Mouse (Mus musculus) c-Kit-positive CD71-negative TER-119-negative erythroid progenitor cells, embryonic 14.5 days (primary cell): Measurements from ENCODE around the gene Tulp2.
A peak's percentile ranks its signal among the peaks of the same experiment; 100 is the strongest.
"Not testable (repeated sequence)": the region's sequence is repeated elsewhere in the genome, so short reads cannot be mapped to it uniquely, and the experiment has no call there.

Experiments
- DNase-seq: peaks from one replicate; pipeline ENCODE4 v3.0.0-alpha.2; 2013; ENCODE audit warnings: low read depth

The Tulp2 gene

DNA sequence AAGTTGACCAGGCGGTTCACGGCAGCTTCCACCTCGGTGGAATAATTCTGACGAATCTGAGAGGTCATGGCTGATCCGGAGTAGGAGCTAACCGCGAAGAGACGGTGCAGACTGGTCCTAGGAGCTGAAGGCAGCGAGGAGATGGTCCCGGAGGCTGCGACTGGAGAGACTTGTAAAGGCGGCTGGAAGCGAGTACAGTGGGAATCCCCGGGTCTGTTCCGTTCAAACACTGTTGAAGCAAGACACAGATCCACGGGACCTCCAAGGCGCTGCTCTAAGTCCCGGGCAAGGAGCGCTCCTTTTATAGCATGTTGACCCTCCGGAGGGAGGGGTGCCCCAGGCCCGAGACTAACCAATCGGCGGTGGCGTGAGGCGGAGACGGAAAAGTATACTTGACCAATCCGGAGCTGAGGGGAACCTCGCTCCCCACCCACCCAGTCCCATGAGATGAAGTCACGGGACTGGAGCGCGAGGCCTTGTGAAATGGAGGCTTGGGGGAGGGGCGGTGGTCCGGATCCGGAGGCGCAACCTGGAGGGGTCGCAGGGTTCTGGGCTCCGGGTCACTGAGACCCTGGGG is 22.0 kb upstream of the Tulp2 start, which contains the start of gene Ftl1:
Gene Ftl1, minus strand, starts transcription at position 321 of the 577 bp plus-strand sequence.
- peak; percentile 96 for DNase-seq

DNA sequence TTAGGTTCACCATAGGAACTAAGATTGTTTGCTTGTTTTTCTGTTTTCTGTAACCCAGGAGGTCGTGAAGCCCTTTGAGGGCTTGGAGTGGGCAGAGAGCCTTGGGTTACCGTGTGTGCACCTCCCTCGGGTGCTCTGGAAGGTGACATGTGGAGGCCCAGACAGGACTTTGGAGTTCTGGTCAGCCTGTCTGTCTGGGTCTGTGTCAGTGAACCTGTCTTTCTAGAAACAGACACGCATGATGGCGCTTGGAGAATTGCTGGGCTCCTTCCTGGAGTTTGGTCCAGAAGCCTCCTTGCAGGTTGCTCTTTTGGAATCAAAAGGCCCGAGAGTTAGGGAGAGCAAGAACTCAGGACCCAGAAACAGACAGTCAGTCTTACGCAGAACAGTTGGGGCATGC is 21.3 kb upstream of the Tulp2 start:
- DNase-seq: no peak

DNA sequence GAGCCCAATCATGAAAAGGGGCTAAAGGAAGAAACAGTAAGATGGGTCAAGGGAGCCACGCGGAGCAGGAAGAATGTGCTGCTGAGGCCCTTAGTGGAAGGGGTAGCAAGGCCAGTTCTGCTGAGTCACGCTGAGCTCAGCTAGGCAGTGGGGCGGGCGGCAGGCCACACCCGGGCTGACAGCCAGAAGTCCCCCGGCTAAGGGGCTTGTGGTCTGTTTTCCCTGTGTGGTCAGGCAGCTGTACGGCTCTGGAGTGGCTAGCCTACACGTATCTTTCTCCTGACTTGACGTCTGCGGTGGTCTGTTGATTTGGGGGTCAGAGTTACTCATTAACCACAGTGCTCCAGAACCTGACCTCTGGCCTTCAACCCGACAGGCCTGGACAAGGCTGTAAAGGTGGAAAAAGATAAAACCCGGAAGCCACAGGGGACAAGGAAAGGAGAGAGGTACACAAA is 20.8 kb upstream of the Tulp2 start:
- peak; percentile 62 for DNase-seq

DNA sequence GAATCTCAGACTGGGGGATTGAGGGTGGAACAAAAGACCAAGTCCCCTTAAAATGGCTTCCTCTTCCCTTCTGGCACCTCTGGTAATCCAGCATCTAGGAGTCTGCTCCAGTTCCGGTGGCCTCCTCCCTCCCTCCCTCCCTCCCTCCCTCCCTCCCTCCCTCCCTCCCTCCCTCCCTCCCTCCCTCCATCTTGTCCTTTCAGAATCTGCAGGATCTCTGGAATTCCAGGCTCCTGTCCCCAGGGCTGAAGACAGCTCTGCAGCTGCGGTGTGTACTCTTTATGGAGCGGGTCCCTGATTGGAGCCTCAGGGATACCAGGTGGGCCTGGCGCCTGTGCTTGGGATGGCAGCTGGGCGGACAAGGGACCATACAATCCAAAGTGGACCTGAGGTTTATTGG is 20.4 kb upstream of the Tulp2 start:
- DNase-seq: no peak

DNA sequence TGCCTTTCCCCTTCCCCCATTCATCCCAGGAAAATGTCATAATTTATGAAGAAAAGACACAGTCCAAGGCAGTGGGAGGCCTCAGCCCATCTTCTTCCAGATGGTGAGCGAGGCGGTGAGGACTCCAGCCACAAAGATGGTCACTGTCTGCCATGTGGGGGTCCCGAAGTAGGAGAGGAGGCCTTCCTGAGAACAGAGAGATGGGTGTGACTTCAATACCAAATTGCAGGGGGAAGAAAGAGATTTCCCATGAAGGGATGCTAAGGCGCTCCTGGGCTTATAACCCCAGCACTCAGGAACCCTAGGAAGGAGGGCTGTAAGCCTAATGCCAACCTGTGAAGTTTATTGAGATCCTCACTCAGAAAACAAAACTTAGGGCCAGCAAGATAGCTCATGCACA is 19.9 kb upstream of the Tulp2 start:
- DNase-seq: no peak

DNA sequence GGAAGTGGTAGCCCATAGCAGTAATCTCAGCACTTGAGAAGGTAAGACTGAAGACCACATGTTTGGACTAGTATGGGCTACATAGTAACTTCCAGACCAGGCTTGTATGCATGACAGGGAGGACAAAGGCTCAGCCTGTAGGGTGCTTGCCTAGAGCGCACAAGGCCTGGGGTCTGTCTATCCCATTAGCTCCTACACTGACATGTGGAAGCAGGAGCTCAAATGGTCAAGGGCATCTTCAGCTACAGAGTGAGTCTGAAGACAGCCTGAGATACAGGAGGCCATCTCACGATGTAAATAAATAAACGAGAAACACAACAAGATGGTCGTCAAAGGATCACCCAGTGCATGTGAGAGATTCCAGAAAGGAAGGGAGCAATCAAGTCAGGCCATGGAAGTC is 19.4 kb upstream of the Tulp2 start:
- DNase-seq: no peak

DNA sequence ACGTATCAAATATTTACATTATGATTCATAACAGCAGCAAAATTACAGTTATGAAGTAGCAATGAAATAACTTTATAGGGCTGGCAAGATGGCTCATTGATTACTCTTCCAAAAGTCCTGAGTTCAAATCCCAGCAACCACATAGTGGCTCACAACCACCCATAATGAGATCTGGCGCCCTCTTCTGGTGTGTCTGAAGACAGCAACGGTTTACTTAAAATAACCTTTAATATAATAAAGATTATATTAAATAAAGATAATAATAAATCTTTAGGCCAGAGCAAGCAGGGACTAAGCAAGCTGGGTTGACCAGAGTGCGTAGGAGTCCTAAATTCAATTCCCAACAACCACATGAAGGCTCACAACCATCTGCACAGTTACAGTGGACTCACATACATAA is 18.8 kb upstream of the Tulp2 start:
- DNase-seq: not testable (repeated sequence)

DNA sequence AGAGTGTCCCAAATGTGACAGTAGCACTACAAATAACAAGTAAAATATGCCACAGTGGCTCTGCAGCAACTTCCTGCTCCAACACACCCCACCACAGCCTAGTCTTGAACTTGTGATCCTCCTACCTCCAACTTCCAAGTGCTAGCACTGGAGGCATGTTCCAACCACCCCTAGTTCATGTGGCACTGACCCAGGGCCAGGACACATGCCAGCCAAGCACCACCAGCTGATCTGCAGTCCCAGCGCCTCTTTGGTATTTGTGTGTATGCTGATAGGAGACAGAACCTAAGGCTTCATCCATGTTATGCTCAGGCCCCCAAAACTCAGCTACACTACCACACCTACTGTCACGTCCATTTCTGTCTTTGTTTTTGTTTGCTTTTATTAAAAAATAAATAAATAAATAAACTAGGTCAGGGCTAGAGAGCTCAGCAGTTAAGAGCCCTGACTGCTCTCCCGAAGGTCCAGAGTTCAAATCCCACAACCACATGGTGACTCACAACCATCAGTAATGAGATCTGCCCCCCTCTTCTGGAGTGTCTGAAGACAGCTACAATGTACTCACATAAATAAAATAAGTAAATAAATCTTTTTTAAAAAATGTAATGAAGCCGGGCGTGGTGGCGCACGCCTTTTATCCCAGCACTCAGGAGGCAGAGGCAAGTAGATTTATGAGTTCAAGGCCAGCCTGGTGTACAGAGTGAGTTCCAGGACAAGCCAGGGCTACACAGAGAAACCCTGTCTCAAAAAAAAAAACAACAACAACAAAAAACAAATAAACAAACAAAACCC is 17.5 kb upstream of the Tulp2 start:
- DNase-seq: no peak

DNA sequence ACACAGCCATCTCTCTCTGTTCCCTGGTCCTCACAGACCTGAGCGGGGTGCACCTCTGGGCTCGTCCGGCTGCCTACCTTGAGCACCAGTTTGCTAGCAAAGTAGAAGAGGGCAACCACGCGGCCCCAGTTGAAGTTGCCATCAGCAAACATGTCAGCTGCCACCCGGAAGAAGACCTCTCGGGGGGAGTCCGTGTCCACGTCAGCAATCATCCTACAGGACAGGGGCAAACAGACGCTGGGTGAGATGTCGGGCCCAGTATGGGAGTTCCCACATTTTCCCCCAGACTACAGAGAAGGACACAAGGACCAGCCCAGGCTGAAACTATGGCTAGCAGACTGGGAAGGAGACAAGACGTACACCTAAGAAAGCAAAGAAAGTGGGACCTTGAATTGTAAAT is 16.6 kb upstream of the Tulp2 start:
- no peak for DNase-seq

DNA sequence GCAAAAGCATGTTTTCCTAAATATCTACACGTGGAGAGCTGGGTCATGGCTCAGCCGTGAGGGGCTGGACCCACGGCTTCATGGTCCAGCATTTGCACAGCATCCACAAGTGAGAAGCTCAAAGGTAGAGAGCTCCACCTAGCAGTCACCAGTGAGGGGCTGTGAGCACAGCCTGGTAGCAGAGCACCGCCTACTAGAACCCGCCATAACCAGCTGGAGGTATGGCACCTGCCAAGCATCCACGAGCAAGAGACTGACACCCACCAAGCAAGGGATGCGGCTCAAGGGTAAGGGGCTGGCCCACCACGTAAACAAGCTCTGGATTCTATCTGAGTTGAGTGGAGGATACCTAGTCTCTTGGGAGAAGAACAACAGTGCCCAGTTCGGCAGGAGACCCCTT is 16.1 kb upstream of the Tulp2 start:
- no peak for DNase-seq

DNA sequence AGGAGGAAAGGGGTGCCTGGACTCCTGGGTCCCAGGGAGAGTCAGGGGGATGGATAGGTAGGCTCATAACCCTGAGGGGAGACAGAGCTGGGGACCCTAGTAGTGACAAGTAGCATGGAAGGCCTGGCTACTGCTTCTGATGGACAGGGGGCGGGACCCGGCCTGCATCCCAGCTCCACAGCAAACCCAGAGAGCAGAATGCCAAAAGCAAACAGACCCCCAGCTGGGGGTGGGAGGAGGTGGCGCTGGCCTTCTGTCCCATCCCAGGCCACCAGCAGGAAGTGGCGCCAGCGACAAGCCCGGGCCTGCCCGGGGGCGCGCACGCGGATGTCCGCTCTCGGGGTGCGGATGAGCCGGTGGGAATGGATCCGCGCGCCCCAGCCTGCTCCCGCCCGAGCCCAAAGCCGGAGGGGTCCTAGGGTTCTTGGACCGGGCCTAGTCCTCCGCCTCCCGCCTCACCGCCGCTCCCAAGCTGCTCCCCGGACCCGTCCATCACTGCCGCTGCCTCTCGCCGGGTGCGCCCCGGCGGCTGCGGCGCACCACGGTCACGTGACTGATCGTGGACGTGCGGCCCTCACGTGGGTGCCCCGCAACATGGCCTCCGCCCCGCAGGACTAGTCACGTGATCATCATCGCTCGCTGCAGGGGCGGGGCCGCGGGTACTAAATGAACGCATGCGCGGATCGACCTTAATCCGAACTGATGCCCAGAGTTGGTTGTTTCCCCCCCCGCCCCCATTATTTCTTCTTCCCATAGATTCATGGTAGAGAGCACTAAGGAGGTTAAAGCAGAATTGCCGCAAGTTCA is 15.2 kb upstream of the Tulp2 start, which contains the start of gene Bax:
Gene Bax, minus strand, starts transcription at position 616 of the 807 bp plus-strand sequence.
- peak; percentile 83 for DNase-seq

DNA sequence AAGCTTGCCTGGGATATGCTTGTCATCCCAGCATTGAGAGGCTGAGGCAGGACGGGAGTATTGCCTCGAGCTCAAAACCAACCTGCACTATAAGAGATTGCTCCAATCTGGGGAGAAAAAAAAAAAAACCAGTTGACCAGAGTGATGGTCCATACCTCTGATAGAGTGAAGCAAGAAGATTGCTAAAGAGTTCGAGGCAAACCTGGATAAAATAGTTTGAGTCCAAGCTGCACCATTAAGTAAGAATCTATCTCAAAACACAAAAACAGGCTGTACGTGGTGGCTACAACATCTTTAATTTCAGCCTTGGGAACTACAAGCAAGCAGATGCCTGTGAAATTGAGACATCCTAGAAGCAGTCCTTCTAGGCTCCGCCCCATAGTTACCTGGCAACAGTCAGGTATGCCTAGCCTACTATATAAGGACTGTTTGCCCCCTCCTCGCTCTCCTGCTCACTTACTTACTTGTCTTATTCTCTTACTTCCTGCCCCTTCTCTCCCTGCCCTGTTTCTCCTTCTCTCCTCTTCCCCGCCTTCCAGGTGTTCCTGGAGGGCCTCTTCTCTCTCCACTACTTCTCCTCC is 14.5 kb upstream of the Tulp2 start:
- no peak for DNase-seq

DNA sequence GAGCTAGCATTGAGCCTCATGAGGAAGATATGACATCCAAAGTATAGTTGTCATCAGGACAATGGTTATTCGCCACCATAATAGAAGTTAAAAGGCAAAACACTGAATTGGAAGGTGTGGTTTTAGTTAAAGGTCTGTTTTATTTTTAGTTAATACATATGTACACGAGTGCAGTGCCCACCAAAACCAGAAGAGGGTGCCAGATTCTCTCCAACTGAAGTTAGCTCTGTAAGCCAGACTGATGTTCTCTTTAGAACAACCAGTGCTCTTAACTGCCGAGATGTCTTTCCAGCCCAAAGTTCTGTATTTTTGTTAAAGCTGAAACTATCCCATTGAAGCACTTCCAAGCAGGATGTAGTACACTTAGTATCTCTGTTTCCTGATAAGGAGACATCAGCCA is 10.8 kb upstream of the Tulp2 start:
- DNase-seq: peak; percentile 72

DNA sequence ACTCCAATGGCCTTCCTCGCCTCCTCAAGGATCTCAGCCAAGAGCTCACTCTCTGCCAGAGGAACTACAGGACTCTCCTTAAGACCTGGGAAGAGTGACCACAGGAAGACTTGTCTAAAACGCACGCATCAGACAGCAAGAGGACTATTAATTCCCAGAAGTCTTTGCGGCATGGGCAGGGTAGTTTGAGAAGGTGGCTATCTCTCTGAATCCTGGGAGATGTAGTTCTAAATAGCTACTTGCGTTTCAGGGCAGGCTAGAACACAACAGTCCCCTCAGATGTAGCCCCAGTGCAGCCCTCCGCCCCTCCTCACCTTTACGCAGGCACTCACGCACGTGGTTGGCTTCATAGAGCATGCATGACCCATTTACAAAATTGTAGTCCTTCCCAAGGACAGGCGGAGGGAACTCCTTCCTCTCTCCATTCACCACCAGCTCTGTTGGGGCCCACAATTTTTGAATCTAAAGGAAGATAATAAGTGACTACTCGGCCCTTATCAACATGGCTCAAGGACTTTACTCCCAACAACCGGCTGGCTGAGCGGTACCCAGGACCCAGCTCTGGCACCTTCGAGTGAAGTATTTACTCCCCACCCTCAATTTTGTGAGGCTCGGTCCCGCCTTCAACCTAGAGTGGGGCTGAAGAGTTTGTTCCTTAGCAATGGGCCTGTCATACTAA is 6.2 kb upstream of the Tulp2 start:
- DNase-seq: no peak

DNA sequence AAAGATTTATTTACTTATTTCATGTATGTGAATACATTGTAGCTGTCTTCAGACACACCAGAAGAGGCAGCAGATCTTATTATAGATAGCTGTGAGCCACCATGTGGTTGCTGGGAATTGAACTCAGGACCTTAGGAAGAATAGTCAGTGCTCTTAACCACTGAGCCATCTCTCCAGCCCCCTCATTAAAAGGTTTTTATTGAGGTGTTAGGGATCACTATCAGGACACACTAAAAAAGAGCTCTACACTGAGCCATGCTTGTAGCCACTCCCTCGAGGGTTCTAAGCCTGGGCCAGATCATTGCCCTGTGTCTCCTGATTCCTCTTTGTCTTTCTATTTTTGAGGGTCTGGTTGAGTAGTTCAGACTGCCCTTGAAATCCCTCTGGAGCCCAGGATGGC is 5.2 kb upstream of the Tulp2 start:
- no peak for DNase-seq

DNA sequence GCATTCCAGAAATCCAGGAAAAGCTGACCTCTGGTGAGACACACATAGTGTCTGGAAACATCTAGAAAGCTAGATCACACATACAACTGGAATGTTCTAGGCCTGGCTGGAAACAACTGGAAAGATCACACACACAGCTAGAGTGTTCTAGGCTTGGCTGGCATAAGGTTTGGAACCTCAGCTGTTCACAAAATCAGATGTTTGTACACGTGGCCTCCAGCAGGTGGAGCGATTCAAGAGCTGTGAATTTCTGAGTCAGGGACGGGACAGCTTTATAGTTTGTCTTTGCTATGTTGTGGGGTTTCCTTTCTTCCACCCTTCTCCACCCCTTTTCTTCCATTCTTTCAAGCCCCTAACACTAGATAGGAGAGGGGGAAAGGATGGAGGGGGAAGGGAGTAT is 4.7 kb upstream of the Tulp2 start:
- no peak for DNase-seq

DNA sequence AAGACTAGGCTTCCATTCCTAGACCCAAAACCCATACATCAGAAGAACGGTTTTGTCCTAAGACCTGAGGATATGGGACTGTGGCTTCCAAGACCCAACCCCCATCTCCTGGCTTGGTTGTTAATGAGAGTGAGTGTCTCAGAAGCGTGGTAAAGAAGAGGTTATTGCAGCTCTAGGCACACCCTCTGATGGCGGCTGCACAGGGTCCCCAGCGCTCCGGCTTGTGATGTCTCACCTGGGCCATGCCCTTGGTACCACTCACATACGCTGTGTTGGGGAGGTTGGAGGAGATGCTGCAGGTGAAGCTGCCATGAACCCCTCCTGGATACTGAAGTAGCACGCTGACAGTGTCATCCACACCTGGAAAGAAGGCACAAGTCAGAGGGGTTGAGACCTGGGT is 2.9 kb upstream of the Tulp2 start:
- DNase-seq: no peak

DNA sequence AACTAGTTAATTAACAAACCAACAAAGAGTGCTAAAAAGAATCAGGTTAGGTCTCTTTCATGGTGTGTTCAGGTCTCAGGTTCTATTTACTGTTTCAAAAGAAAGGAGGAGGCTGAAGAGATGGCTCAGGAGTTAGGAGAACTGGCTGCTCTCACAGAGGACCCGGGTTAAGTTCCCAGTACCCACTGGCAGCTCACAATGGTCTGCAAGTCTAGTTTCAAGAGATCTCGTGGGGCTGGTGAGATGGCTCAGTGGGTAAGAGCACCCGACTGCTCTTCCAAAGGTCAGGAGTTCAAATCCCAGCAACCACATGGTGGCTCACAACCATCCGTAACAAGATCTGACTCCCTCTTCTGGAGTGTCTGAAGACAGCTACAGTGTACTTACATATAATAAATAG is 1.4 kb upstream of the Tulp2 start:
- DNase-seq: not testable (repeated sequence)

DNA sequence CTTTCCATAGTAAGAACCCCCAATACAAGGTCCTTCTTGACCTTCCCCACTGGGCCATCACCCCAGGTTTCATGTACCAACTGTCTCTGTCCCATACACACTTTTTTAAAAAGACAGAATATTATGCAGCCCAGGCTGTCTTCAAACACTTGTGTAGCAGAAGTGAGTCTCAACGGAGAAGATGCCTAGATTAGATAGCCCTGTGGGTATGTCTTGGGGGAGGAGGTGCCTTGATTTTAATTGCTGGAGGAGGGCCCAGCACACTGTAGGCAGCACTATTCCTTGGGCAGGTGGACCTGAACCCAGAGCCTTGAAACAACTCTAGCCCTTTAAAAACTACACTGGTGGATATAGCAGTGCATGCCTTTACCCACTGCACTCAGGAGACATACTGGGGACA is 489 bp downstream of the Tulp2 start:
- DNase-seq: no peak

DNA sequence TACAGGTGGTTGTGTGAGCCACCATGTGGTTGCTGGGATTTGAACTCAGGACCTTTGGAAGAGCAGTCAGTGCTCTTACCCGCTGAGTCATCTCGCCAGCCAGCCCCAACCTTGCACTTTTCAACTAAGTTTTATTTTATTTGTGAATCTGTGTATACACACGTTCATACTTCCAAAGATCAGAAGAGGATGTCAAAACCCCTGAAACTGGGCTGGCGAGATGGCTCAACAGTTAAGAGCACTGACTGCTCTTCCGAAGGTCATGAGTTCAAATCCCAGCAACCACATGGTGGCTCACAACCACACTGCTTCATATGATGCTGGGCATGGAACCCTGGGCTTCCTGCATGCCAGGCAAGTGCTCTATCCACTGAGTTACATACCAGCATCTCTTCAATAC is 3.3 kb downstream of the Tulp2 start:
- DNase-seq: not testable (repeated sequence)

DNA sequence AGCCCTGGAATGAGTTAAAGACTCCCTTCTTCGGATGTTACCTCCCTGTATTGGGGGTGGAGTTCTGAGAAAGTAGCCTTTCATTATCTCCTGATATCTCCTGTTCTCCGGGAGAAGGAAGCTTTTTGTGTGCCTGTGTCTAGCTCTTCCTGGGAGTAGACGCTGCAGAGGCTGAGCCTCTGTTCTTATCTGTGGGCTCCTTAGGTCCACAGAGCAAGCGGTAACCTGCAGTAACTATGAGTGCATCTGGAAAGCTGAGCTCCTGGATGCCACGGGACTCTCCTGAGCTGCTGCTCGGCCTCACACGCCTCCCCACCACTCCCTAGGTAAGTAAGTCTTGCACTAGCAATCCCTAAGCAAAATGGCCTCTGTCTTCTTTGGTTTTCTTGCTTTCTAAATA is 4.5 kb downstream of the Tulp2 start:
- DNase-seq: no peak
